Mouse (Mus musculus): ENCODE data around the gene Gbp2. TPM values are rescaled to one million over a fixed set of nuclear protein-coding genes. Genes with fewer than 3 reads are reported as not detected.
"Not testable (repeated sequence)": the region's sequence is repeated elsewhere in the genome, so short reads cannot be mapped to it uniquely, and the experiment has no call there.

Gbp2 gene
- polyA plus RNA-seq, 1 experiment from 2014 or later = 0.98 TPM

DNA sequence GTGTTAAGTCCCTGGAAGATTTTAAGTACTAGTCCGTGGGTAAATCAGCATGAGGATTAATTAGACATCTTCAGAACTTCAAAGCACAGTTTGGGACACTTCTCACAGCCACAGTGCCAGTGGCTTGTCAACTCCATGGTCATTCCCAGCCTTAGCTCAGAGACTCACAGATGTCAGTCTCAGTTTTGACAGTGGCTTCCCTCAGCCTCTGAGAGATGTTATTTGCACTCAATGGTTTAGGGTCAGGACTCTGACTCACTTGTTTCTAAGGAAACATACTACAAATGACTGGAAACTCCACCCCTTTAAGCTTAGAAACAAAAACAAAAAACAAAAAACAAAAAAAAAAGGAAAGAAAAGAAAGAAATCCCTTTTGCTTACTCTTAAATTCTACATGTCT lies 796 bp upstream of the Gbp2 start:
- Histone ChIP-seq H3K4me1 (peaks cover 12% of the 10 kb centered on the region), H3K36me3 (no peaks in the 10 kb centered on the region), H3K9me3 (no peaks in the 10 kb centered on the region), H3K27me3 (replicated peaks) (no peaks in the 10 kb centered on the region), H3K27ac (replicated peaks) (no peak overlapping the region), H3K9ac (no peak overlapping the region), H3K4me2 (no peak overlapping the region), H3K4me3 (no peak overlapping the region)
- ATAC-seq (ENCODE audit: extremely low read depth, insufficient number of reproducible peaks, low FRiP score, low TSS enrichment) = no peak
- WGBS = 37% methylated on average over 1 of the region's 1 CpGs

GRCm38 (mm10) chr3:142620956-142621562 lies 657 bp downstream of the Gbp2 start:
- Histone ChIP-seq H3K4me2 (peak overlapping the region; percentile 66), H3K9me3 (no peaks in the 10 kb centered on the region), H3K36me3 (no peaks in the 10 kb centered on the region), H3K4me3 (peak overlapping the region; percentile 42), H3K27me3 (replicated peaks) (no peaks in the 10 kb centered on the region), H3K27ac (replicated peaks) (0 out of 2 replicates have a peak overlapping the region, but pooled peaks have one; percentile 29), H3K4me1 (peaks cover 12% of the 10 kb centered on the region), H3K9ac (peak overlapping the region; percentile 50; the same call in 1 of the 2 replicates)
- ATAC-seq (ENCODE audit: extremely low read depth, insufficient number of reproducible peaks, low FRiP score, low TSS enrichment) = no peak
- WGBS = 42% methylated on average over 3 of the region's 3 CpGs

DNA sequence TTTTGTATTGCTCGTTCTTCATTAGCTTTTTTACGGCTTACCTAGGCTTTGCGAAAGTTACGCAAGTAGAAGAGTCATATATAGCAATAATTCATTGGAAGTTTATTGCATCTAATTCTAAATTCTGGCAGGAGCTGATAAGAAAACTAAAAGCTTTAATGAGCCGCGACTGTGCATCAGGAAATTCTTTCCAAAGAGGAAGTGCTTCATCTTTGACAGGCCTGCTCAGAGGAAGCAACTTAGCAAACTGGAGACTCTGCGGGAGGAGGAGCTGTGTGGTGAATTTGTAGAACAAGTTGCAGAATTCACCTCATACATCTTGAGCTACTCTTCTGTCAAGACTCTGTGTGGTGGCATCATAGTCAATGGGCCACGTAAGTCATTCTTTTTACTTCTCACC lies 10.0 kb downstream of the Gbp2 start:
- H3K4me3 ChIP-seq = no peak overlapping the region
- H3K9me3 ChIP-seq = no peaks in the 10 kb centered on the region
- H3K27me3 ChIP-seq (replicated peaks) = no peaks in the 10 kb centered on the region
- WGBS = 69% methylated on average over 8 of the region's 8 CpGs
- H3K36me3 ChIP-seq = no peaks in the 10 kb centered on the region
- ATAC-seq (ENCODE audit: extremely low read depth, insufficient number of reproducible peaks, low FRiP score, low TSS enrichment) = no peak
- no peak overlapping the region for H3K4me2 ChIP-seq
- no peak overlapping the region for H3K9ac ChIP-seq
- H3K4me1 ChIP-seq = peaks cover 3% of the 10 kb centered on the region; the same call in 1 of the 2 replicates
- H3K27ac ChIP-seq (replicated peaks) = no peak overlapping the region

- Histone ChIP-seq H3K9ac (no peak overlapping the region), H3K4me2 (peak overlapping the region; percentile 58), H3K27me3 (replicated peaks) (no peaks in the 10 kb centered on the region), H3K9me3 (no peaks in the 10 kb centered on the region), H3K27ac (replicated peaks) (no peak overlapping the region), H3K4me3 (peak overlapping the region; percentile 11; the same call in 1 of the 2 replicates), H3K4me1 (peaks cover 6% of the 10 kb centered on the region; the same call in 1 of the 2 replicates), H3K36me3 (no peaks in the 10 kb centered on the region)
- ATAC-seq (ENCODE audit: extremely low read depth, insufficient number of reproducible peaks, low FRiP score, low TSS enrichment) = no peak; the same call in 1 of the 2 replicates
- 5% methylated on average over 9 of the region's 9 CpGs for WGBS
Measured at GRCm38 (mm10) chr3:142640201-142640600, 19.8 kb downstream of the Gbp2 start.

DNA sequence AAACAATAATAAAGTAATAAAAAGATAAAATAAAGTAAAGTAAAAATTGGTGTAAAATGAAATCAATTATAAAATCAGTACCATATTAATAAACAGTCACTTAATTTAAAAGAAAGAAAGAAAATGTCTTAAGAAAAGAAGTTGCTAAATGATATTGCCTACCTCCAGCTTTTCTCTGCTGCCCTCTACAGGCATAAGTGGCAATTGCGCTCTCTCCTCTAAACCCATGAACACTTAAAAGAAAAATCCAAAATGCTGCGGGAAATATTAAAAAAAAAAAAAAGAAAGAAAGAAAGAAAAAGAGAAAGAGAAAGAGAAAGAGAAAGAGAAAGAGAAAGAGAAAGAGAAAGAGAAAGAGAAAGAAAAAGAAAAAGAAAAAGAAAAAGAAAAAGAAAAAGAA lies 25.5 kb downstream of the Gbp2 start:
- not testable (repeated sequence) for H3K27ac ChIP-seq (replicated peaks); H3K36me3 ChIP-seq; H3K4me2 ChIP-seq; H3K4me1 ChIP-seq; ATAC-seq (ENCODE audit: extremely low read depth, insufficient number of reproducible peaks, low FRiP score, low TSS enrichment); H3K9me3 ChIP-seq; H3K4me3 ChIP-seq; H3K27me3 ChIP-seq (replicated peaks); H3K9ac ChIP-seq
- WGBS = 9% methylated on average over 2 of the region's 2 CpGs

DNA sequence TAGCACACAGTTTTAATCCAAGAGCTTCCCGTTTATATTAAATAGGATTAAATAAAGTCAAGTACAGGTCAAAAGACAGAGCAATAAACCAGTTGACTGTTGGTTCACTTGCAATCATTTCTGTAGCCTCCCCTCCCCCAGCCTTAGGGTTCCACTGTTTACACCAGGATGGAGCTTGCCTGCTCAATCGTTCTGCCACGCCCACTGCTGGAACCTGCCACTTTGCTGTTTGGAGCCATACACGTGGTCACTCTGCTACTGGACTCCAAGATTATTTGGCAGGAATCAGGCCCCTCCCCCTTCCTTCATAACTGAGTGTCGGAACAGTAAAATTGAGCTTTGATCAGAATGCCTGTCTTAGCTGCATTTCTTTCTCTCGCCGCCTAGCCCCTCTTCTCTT lies 27.4 kb downstream of the Gbp2 start:
- H3K4me2 ChIP-seq; H3K4me3 ChIP-seq; H3K36me3 ChIP-seq; H3K9me3 ChIP-seq; H3K9ac ChIP-seq; ATAC-seq (ENCODE audit: extremely low read depth, insufficient number of reproducible peaks, low FRiP score, low TSS enrichment); H3K4me1 ChIP-seq; H3K27ac ChIP-seq (replicated peaks); H3K27me3 ChIP-seq (replicated peaks): not testable (repeated sequence)
- WGBS = 61% methylated on average over 7 of the region's 7 CpGs

- Histone ChIP-seq H3K4me1 (no peaks in the 10 kb centered on the region), H3K9me3 (no peaks in the 10 kb centered on the region), H3K36me3 (no peaks in the 10 kb centered on the region), H3K4me2 (no peak overlapping the region), H3K4me3 (no peak overlapping the region), H3K9ac (no peak overlapping the region), H3K27me3 (replicated peaks) (no peaks in the 10 kb centered on the region), H3K27ac (replicated peaks) (no peak overlapping the region)
- 40% methylated on average over 2 of the region's 2 CpGs for WGBS
- ATAC-seq (ENCODE audit: extremely low read depth, insufficient number of reproducible peaks, low FRiP score, low TSS enrichment) = no peak
Measured at GRCm38 (mm10) chr3:142650205-142650604, 29.8 kb downstream of the Gbp2 start.

DNA sequence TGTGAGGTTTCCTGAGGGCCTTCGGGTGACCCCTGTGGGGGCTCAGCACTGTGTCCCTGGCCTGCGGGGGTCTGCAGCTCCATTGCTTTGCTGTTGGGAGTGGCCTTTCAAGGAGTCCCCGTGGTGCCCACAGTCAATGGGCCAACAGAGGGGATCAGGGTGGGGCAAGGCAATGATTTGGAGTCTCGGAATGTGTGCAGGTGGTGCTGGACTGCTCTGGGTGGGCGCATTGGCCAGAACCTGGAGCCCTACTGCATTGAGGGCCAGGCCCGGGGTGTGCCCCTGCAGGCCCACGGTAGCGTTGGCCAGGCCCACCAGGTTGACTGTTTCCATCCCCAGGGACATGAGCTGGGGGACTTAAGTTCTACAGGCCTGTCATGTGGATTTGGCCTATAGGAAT lies 44.3 kb downstream of the Gbp2 start:
- no peak overlapping the region for H3K4me3 ChIP-seq
- no peaks in the 10 kb centered on the region for H3K27me3 ChIP-seq (replicated peaks)
- H3K4me2 ChIP-seq = no peak overlapping the region
- H3K27ac ChIP-seq (replicated peaks) = no peak overlapping the region
- peaks cover 9% of the 10 kb centered on the region; the same call in 1 of the 2 replicates for H3K9me3 ChIP-seq
- no peaks in the 10 kb centered on the region for H3K4me1 ChIP-seq
- no peak for ATAC-seq (ENCODE audit: extremely low read depth, insufficient number of reproducible peaks, low FRiP score, low TSS enrichment)
- no peak overlapping the region for H3K9ac ChIP-seq
- no peaks in the 10 kb centered on the region for H3K36me3 ChIP-seq
- WGBS = 85% methylated on average over 8 of the region's 8 CpGs

GRCm38 (mm10) chr3:142674607-142675006 lies 54.2 kb downstream of the Gbp2 start:
- Histone ChIP-seq H3K4me3 (no peak overlapping the region), H3K4me1 (no peaks in the 10 kb centered on the region), H3K4me2 (no peak overlapping the region), H3K27me3 (replicated peaks) (0 out of 2 replicates have a peak, but pooled peaks cover 3% of the 10 kb centered on the region), H3K36me3 (no peaks in the 10 kb centered on the region), H3K27ac (replicated peaks) (no peak overlapping the region), H3K9ac (no peak overlapping the region), H3K9me3 (no peaks in the 10 kb centered on the region)
- 60% methylated on average over 1 of the region's 1 CpGs for WGBS
- no peak for ATAC-seq (ENCODE audit: extremely low read depth, insufficient number of reproducible peaks, low FRiP score, low TSS enrichment)

Small RNAs within 50 kb of the gene (microRNA-seq; reads per million reads assigned to microRNA genes)
- not detected for gene Mir6381

Other genes starting within 250 kb of the Gbp2 start
- 169 and 191 TPM in 2 replicates for gene Pdlim5, start 224.9 kb upstream of the Gbp2 start, polyA plus RNA-seq (2015; fragmentation: Nextera tagmentation; extraction: Ambion mirVana)
- 0.09 TPM in 2 replicates for gene Gbp5, start 126.6 kb upstream of the Gbp2 start, polyA plus RNA-seq (2015; fragmentation: Nextera tagmentation; extraction: Ambion mirVana)
- 2.3 and 2.4 TPM in 2 replicates for gene Gbp7, start 90.3 kb upstream of the Gbp2 start, polyA plus RNA-seq (2015; fragmentation: Nextera tagmentation; extraction: Ambion mirVana)
- 1.6 and 2.2 TPM in 2 replicates for gene Gbp3, start 60.6 kb upstream of the Gbp2 start, polyA plus RNA-seq (2015; fragmentation: Nextera tagmentation; extraction: Ambion mirVana)
- not detected in 2 replicates for gene Gbp2b, start 25.8 kb upstream of the Gbp2 start, polyA plus RNA-seq (2015; fragmentation: Nextera tagmentation; extraction: Ambion mirVana)
- gene Kyat3, start 80.4 kb downstream of the Gbp2 start, polyA plus RNA-seq (2015; fragmentation: Nextera tagmentation; extraction: Ambion mirVana) = 11.1 and 12.0 TPM in 2 replicates
- gene Gtf2b, start 144.4 kb downstream of the Gbp2 start, polyA plus RNA-seq (2015; fragmentation: Nextera tagmentation; extraction: Ambion mirVana) = 60.1 and 61.1 TPM in 2 replicates